Mouse (Mus musculus): Measurements from ENCODE around the gene Dedd2. TPM values are rescaled to one million over a fixed set of nuclear protein-coding genes. Genes with fewer than 3 reads are reported as not detected.
A peak's percentile ranks its signal among the peaks of the same experiment; 100 is the strongest.

The Dedd2 gene
- total and polyA plus RNA-seq, 3 experiments: 25.2 to 36.6 TPM; not detected in 1

GRCm38 (mm10) chr7:25249314-25250140 lies 29.1 kb upstream of the Dedd2 start:
- no peaks in the 10 kb centered on the region for H3K27me3 ChIP-seq (ENCODE audit: control insufficient read depth in 1 of 2, insufficient read depth in 2 of 2, low read length in 2 of 2)
- peaks cover 0 to 2% of the 10 kb centered on the region in 2 experiments; a peak in 3 of 4 replicates for H3K36me3 ChIP-seq (ENCODE audit: control insufficient read depth in 1 of 2, insufficient read depth in 2 of 2, low read length in 2 of 2)
- H3K79me2 ChIP-seq (ENCODE audit: control insufficient read depth, insufficient read depth, low read length, poor library complexity): peaks cover 32% of the 10 kb centered on the region
- DNase-seq (ENCODE audit: low read depth, low spot score): peak; percentile 80
- H3K9me3 ChIP-seq (replicated peaks; ENCODE audit: insufficient read depth, low read length): no peaks in the 10 kb centered on the region
- peak overlapping the region; percentile 88 to 99 for H3K4me3 ChIP-seq (ENCODE audit: control insufficient read depth in 1 of 2, insufficient read depth in 1 of 2, low read depth in 2 of 2, low read length in 2 of 2)
- H3K4me1 ChIP-seq (ENCODE audit: control insufficient read depth in 1 of 2, insufficient read depth in 2 of 2, low read length in 2 of 2): peaks cover 0 to 7% of the 10 kb centered on the region in 2 experiments; a peak in 3 of 4 replicates
- H3K9ac ChIP-seq (ENCODE audit: control insufficient read depth, low read depth, low read length, poor library complexity, severe bottlenecking): peak overlapping the region; percentile 88
- peak overlapping the region; percentile 79 for H3K27ac ChIP-seq (ENCODE audit: control insufficient read depth, low read depth, low read length)
- no peak for TF ChIP-seq NELFE (IDR thresholded peaks at IDR 0.05; ENCODE audit: low read depth, low read length)
- no peak for TF ChIP-seq CTCF (IDR thresholded peaks at IDR 0.05 in 2 of 3, conservative IDR thresholded peaks at IDR 0.05 in 1 of 3; ENCODE audit: control insufficient read depth in 1 of 3, insufficient read depth in 1 of 3, low read depth in 2 of 3, low read length in 3 of 3, poor library complexity in 1 of 3, severe bottlenecking in 1 of 3)
- no peak for TF ChIP-seq JUND (IDR thresholded peaks at IDR 0.05; ENCODE audit: low read depth, low read length)
- TF ChIP-seq USF2 (IDR thresholded peaks at IDR 0.05; ENCODE audit: borderline replicate concordance in 1 of 2, insufficient read depth in 1 of 2, low read depth in 1 of 2, low read length in 2 of 2): no peak
- TF ChIP-seq EP300 (IDR thresholded peaks at IDR 0.05; ENCODE audit: low read depth in 1 of 2, low read length in 2 of 2): peak in 1 of 2 experiments; percentile 3; a peak in 1 of 4 replicates
- no peak for TF ChIP-seq E2F4 (IDR thresholded peaks at IDR 0.05; ENCODE audit: borderline replicate concordance, low read depth, low read length)
- TF ChIP-seq MAZ (IDR thresholded peaks at IDR 0.05; ENCODE audit: low read depth, low read length): peak; percentile 69
- TF ChIP-seq GATA1 (IDR thresholded peaks at IDR 0.05; ENCODE audit: low read depth, low read length): no peak
- TF ChIP-seq ELF1 (IDR thresholded peaks at IDR 0.05; ENCODE audit: low read depth, low read length): no peak
- TF ChIP-seq UBTF (IDR thresholded peaks at IDR 0.05; ENCODE audit: borderline replicate concordance, insufficient read depth, low read depth, low read length): 0 out of 2 replicates have a peak, but pooled peaks have one; percentile 38
- no peak for TF ChIP-seq CHD2 (IDR thresholded peaks at IDR 0.05; ENCODE audit: low read length)
- TF ChIP-seq TCF12 (IDR thresholded peaks at IDR 0.05; ENCODE audit: low read depth, low read length): no peak
- TF ChIP-seq HCFC1 (IDR thresholded peaks at IDR 0.05; ENCODE audit: low read depth, low read length): peak; percentile 53; the same call in 1 of the 2 replicates
- TF ChIP-seq POLR2AphosphoS5 (IDR thresholded peaks at IDR 0.05; ENCODE audit: borderline replicate concordance, low read depth, low read length): no peak
- TF ChIP-seq ZNF384 (IDR thresholded peaks at IDR 0.05; ENCODE audit: low read depth, low read length): no peak
- TF ChIP-seq KAT2A (conservative IDR thresholded peaks at IDR 0.05; ENCODE audit: low read depth, low read length): no peak; the same call in 1 of the 2 replicates
- TF ChIP-seq USF1 (IDR thresholded peaks at IDR 0.05; ENCODE audit: low read depth, low read length): 0 out of 2 replicates have a peak, but pooled peaks have one; percentile 1
- no peak for TF ChIP-seq POLR2AphosphoS2 (IDR thresholded peaks at IDR 0.05; ENCODE audit: low read length)
- TF ChIP-seq POLR2A (IDR thresholded peaks at IDR 0.05; ENCODE audit: control insufficient read depth in 1 of 2, insufficient read depth in 1 of 2, low read depth in 1 of 2, low read length in 2 of 2, poor library complexity in 1 of 2): no peak
- TF ChIP-seq NRF1 (IDR thresholded peaks at IDR 0.05; ENCODE audit: insufficient read depth, low read depth, low read length, poor library complexity, severe bottlenecking): no peak
- no peak for TF ChIP-seq RCOR1 (IDR thresholded peaks at IDR 0.05; ENCODE audit: low read depth, low read length)
- TF ChIP-seq TBP (IDR thresholded peaks at IDR 0.05; ENCODE audit: low read depth, low read length): no peak
- no peak for TF ChIP-seq MAFK (IDR thresholded peaks at IDR 0.05; ENCODE audit: borderline replicate concordance, low read depth, low read length)
- TF ChIP-seq MEF2A (IDR thresholded peaks at IDR 0.05; ENCODE audit: extremely low read depth, insufficient replicate concordance, low read depth, low read length, poor library complexity, severe bottlenecking): no peak
- peak; percentile 29 for TF ChIP-seq SIN3A (IDR thresholded peaks at IDR 0.05; ENCODE audit: low read length)
- no peak for TF ChIP-seq BHLHE40 (IDR thresholded peaks at IDR 0.05; ENCODE audit: borderline replicate concordance, low read depth, low read length)
- TF ChIP-seq CHD1 (IDR thresholded peaks at IDR 0.05; ENCODE audit: low read depth, low read length): no peak
- TF ChIP-seq ZKSCAN1 (IDR thresholded peaks at IDR 0.05; ENCODE audit: low read depth, low read length): no peak
- TF ChIP-seq MXI1 (IDR thresholded peaks at IDR 0.05; ENCODE audit: low read depth, low read length): no peak
- peak; percentile 10; the same call in 1 of the 2 replicates for TF ChIP-seq ETS1 (IDR thresholded peaks at IDR 0.05; ENCODE audit: low read depth, low read length)
- no peak for TF ChIP-seq MYC (IDR thresholded peaks at IDR 0.05; ENCODE audit: low read depth, low read length)
- no peak for TF ChIP-seq TAL1 (IDR thresholded peaks at IDR 0.05; ENCODE audit: low read length)
- no peak for TF ChIP-seq RAD21 (IDR thresholded peaks at IDR 0.05; ENCODE audit: low read depth, low read length)
- TF ChIP-seq ZC3H11A (IDR thresholded peaks at IDR 0.05; ENCODE audit: low read depth, low read length): no peak
- TF ChIP-seq MYB (IDR thresholded peaks at IDR 0.05; ENCODE audit: low read depth, low read length): no peak
